Mouse (Mus musculus) heart, postnatal 0 days (tissue): ENCODE measurements around the gene Xab2. TPM values are rescaled to one million over a fixed set of nuclear protein-coding genes. Genes with fewer than 3 reads are reported as not detected.

Source experiments
- ATAC-seq: fragments of 200-750 bp; cut with Nextera tagmentation; 2 replicates; pipeline ENCODE4 v1.8.0; 2017; ENCODE audit warnings: low read depth, moderate number of reproducible peaks, moderate library complexity; ENCODE audit not compliant: insufficient read depth
- DNase-seq: peaks from one replicate; pipeline ENCODE4 v3.0.0-alpha.2; 2016; ENCODE audit warnings: low spot score
- H3K27ac ChIP-seq: fragments of 300-500 bp; sonication (generic); 2 replicates; pipeline ENCODE4 v1.5.1; 2014; ENCODE audit warnings: low read depth, mild to moderate bottlenecking
- H3K27me3 ChIP-seq: fragments of 300-500 bp; sonication (generic); 2 replicates; pipeline ENCODE4 v1.6.1; 2014; ENCODE audit warnings: low read length, mixed read lengths; ENCODE audit not compliant: control insufficient read depth, insufficient read depth
- H3K36me3 ChIP-seq: fragments of 300-500 bp; sonication (generic); replicated peaks from 2 replicates; pipeline ENCODE4 v1.6.1; 2014; ENCODE audit warnings: low read length, mixed read lengths; ENCODE audit not compliant: control insufficient read depth, insufficient read depth
- H3K4me1 ChIP-seq: fragments of 300-500 bp; sonication (generic); 2 replicates; pipeline ENCODE4 v1.6.1; 2014; ENCODE audit warnings: antibody characterized with exemption; ENCODE audit not compliant: control insufficient read depth, insufficient read depth
- H3K4me2 ChIP-seq: fragments of 300-500 bp; sonication (generic); 2 replicates; pipeline ENCODE4 v1.6.1; 2014; ENCODE audit warnings: low read depth, mild to moderate bottlenecking, low read length, moderate library complexity
- H3K4me3 ChIP-seq: fragments of 300-500 bp; sonication (generic); 2 replicates; pipeline ENCODE4 v1.5.1; 2014; ENCODE audit warnings: low read depth, low read length
- H3K9ac ChIP-seq: fragments of 300-500 bp; sonication (generic); replicated peaks from 2 replicates; pipeline ENCODE4 v1.6.1; 2014; ENCODE audit warnings: low read depth, low read length, mixed read lengths
- H3K9me3 ChIP-seq: fragments of 300-500 bp; sonication (generic); replicated peaks from 2 replicates; pipeline ENCODE4 v1.6.1; 2016; ENCODE audit warnings: low read length; ENCODE audit not compliant: control insufficient read depth
- CTCF ChIP-seq: IDR thresholded peaks from 2 replicates; pipeline ENCODE4 v1.5.1; 2016; ENCODE audit warnings: antibody characterized with exemption, control low read depth, low read depth
- EP300 ChIP-seq: IDR thresholded peaks from 2 replicates; pipeline ENCODE4 v1.6.1; 2016; ENCODE audit warnings: antibody characterized with exemption, low read depth
- WGBS: fragments of 180-500 bp; shearing (Covaris S2); extraction: QIAGEN DNeasy Blood & Tissue Kit; methylation state at CpG from one replicate; pipeline ENCODE4 v1.1.7; 2014; 5-methylcytosine and 5-hydroxymethylcytosine counted together
- polyA plus RNA-seq: library from polyadenylated mRNA; unstranded; fragments of >200 nt; fragmentation: Nextera tagmentation; extraction: Ambion mirVana; gene quantifications from 2 replicates; pipeline ENCODE4 v1.2.1, GENCODE M21; 2015
- total RNA-seq: library from RNA; depleted of rRNA; stranded (reverse); fragments of >200 nt; gene quantifications from 2 replicates; pipeline ENCODE4 v1.2.3, GENCODE M21; 2014; ENCODE audit warnings: low replicate concordance

Gene Xab2
- total and polyA plus RNA-seq, 2 experiments from 2014 or later, result 20.0 to 27.0 TPM

DNA sequence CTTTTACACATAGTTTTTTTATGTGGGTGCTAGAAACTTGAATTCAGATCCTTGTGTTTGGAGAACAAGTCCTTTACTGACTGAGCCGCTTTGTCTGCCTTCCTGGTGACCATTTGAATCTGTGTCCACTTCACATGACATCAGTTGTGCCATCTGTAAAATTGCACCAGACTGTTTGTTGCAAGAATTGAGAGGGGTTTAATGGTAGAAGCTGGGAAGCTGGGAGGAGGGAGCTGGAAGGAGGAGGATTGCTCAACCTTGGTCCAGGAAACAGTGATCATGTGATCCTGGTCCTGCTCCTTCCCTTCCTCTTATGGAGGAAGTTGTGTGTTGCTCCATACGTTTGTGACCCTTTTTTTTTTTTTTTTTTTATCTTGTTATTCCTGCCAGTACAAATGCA lies 27.2 kb upstream of the Xab2 start:
- TF ChIP-seq CTCF (no peak), EP300 (no peak)

DNA sequence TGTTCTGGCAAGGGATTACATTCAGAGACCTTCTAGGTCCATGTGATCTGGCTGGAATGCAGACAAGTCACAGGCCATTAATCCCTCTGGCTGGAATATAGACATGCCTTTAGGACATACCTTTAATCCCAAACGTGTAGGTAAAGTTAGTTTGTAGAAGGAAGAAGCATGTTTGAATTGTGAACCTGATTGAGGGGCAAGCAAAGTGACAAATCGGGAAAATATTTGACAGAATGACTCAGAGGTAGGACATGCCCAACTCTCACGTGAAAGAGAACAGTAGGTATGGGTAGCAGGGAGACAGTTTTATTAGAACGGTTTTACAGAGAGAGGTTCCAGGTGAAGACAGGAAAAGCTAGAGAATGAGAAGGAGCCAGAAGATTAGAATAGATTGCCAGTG lies 26.4 kb upstream of the Xab2 start:
- no peak for ATAC-seq
- Histone ChIP-seq H3K4me2 (no peak overlapping the region), H3K4me3 (no peak overlapping the region), H3K9me3 (no peaks in the 10 kb centered on the region), H3K4me1 (no peaks in the 10 kb centered on the region), H3K9ac (no peak overlapping the region), H3K27me3 (no peaks in the 10 kb centered on the region), H3K27ac (no peak overlapping the region), H3K36me3 (no peaks in the 10 kb centered on the region)
- no peak for TF ChIP-seq EP300
- no peak for TF ChIP-seq CTCF
- WGBS, result 66% methylated on average over 4 of the region's 4 CpGs
- no peak for DNase-seq

More for the DNA sequence above, 27.2 kb upstream of the Xab2 start:
- H3K9ac ChIP-seq, result no peak overlapping the region
- H3K27ac ChIP-seq, result no peak overlapping the region
- DNase-seq, result no peak
- WGBS, result 51% methylated on average over 2 of the region's 2 CpGs
- ATAC-seq, result no peak
- no peaks in the 10 kb centered on the region for H3K4me1 ChIP-seq
- H3K4me2 ChIP-seq, result no peak overlapping the region
- no peaks in the 10 kb centered on the region for H3K36me3 ChIP-seq
- no peak overlapping the region for H3K4me3 ChIP-seq
- no peaks in the 10 kb centered on the region for H3K27me3 ChIP-seq
- H3K9me3 ChIP-seq, result no peaks in the 10 kb centered on the region

- DNase-seq (no peak), ATAC-seq (no peak)
- H3K4me1 ChIP-seq, result no peaks in the 10 kb centered on the region
- H3K27me3 ChIP-seq, result no peaks in the 10 kb centered on the region
- H3K9ac ChIP-seq, result no peak overlapping the region
- 83% methylated on average over 6 of the region's 6 CpGs for WGBS
- H3K9me3 ChIP-seq, result no peaks in the 10 kb centered on the region
- TF ChIP-seq CTCF (no peak), EP300 (no peak)
- no peak overlapping the region for H3K4me2 ChIP-seq
- no peaks in the 10 kb centered on the region for H3K36me3 ChIP-seq
- H3K27ac ChIP-seq, result no peak overlapping the region
- H3K4me3 ChIP-seq, result no peak overlapping the region
Observed at GRCm38 (mm10) chr8:3646824-3647531, 25.9 kb upstream of the Xab2 start.

DNA sequence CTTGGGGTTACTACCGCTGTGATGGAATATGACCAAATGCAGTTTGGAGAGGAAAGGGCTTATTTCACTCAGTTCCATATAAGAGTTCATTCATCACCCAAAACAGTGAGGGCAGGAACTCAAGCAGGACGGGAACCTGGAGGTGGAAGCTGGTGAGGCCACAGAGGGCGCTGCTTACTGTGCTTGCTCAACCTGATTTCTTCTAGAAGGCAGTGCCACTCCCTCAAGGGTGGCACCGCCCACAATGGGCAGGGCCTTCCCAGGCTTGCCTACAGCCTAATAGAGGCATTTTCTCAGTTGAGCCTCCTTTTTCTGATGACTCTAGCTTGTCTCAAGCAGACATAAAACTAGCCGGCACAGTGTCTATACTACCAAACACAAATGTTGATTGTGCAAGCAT lies 24.7 kb upstream of the Xab2 start:
- H3K4me2 ChIP-seq, result no peak overlapping the region
- no peaks in the 10 kb centered on the region for H3K27me3 ChIP-seq
- no peak overlapping the region for H3K27ac ChIP-seq
- TF ChIP-seq EP300 (no peak), CTCF (no peak)
- H3K4me3 ChIP-seq, result no peak overlapping the region
- ATAC-seq (no peak), DNase-seq (no peak)
- WGBS, result 18% methylated on average over 5 of the region's 5 CpGs
- H3K4me1 ChIP-seq, result no peaks in the 10 kb centered on the region
- no peaks in the 10 kb centered on the region for H3K36me3 ChIP-seq
- no peak overlapping the region for H3K9ac ChIP-seq
- H3K9me3 ChIP-seq, result no peaks in the 10 kb centered on the region

- no peak for TF ChIP-seq EP300
- no peak for TF ChIP-seq CTCF
- Histone ChIP-seq H3K4me2 (peak overlapping the region; percentile 76), H3K9ac (peak overlapping the region; percentile 56), H3K4me1 (0 out of 2 replicates have a peak, but pooled peaks cover 7% of the 10 kb centered on the region), H3K27ac (no peak overlapping the region), H3K4me3 (peak overlapping the region; percentile 55), H3K9me3 (no peaks in the 10 kb centered on the region), H3K36me3 (no peaks in the 10 kb centered on the region), H3K27me3 (no peaks in the 10 kb centered on the region)
- ATAC-seq, result no peak
- 11% methylated on average over 8 of the region's 8 CpGs for WGBS
- no peak for DNase-seq
Observed at GRCm38 (mm10) chr8:3631478-3631875, 10.4 kb upstream of the Xab2 start.
